In genomic region chr4:62492682-62493081, GRCm38 (mm10) we compare ENCODE assay signal across 25 mouse cellular contexts. TPM values are rescaled to one million over a fixed set of nuclear protein-coding genes. Genes with fewer than 3 reads are reported as not detected.
A peak's percentile ranks its signal among the peaks of the same experiment; 100 is the strongest.
DNase-seq lines count a peak whose midpoint lies in the region; ATAC-seq and TF ChIP-seq lines count a peak whose summit lies in the region.
"Had no signal": no experiment of that assay in that cellular context is flagged by ENCODE, and none has a peak within 500 bp of the region (broad histone marks: within the 10 kb centered on the region; RNA-seq: fewer than 3 reads in every experiment).

No protein-coding gene starts in this region.

- H3K9me3 ChIP-seq in forebrain, postnatal 0 days (ENCODE audit: low read length) = no peaks in the 10 kb centered on the region
- no peaks in the 10 kb centered on the region for H3K9me3 ChIP-seq in forebrain, embryonic 12.5 days
- H3K9me3 ChIP-seq in intestine, embryonic 15.5 days = no peaks in the 10 kb centered on the region
- H3K9me3 ChIP-seq: embryonic facial prominence, embryonic 15.5 days; forebrain, embryonic 10.5 days; G1E; heart, embryonic 13.5 days had no signal

- no peak overlapping the region for H3K4me3 ChIP-seq in forebrain, postnatal 0 days (ENCODE audit: low read depth, low read length)
- no peak overlapping the region for H3K4me3 ChIP-seq in forebrain, embryonic 12.5 days (replicated peaks)
- no peak overlapping the region for H3K4me3 ChIP-seq in intestine, embryonic 15.5 days (replicated peaks)
- H3K4me3 ChIP-seq: embryonic facial prominence, embryonic 15.5 days; erythroblast, embryonic 14.5 days; forebrain, embryonic 10.5 days; heart, embryonic 13.5 days had no signal

- no peaks in the 10 kb centered on the region for H3K36me3 ChIP-seq in forebrain, postnatal 0 days (ENCODE audit: insufficient read depth)
- H3K36me3 ChIP-seq in forebrain, embryonic 12.5 days (replicated peaks) = 0 out of 2 replicates have a peak, but pooled peaks cover under 1% of the 10 kb centered on the region
- H3K36me3 ChIP-seq in intestine, embryonic 15.5 days = peaks cover 1% of the 10 kb centered on the region; the same call in 1 of the 2 replicates
- H3K36me3 ChIP-seq: embryonic facial prominence, embryonic 15.5 days; forebrain, embryonic 10.5 days had no signal

- H3K27me3 ChIP-seq in forebrain, postnatal 0 days (ENCODE audit: insufficient read depth, low read length) = no peaks in the 10 kb centered on the region
- no peaks in the 10 kb centered on the region for H3K27me3 ChIP-seq in forebrain, embryonic 12.5 days
- H3K27me3 ChIP-seq in intestine, embryonic 15.5 days (replicated peaks) = no peaks in the 10 kb centered on the region
- H3K27me3 ChIP-seq: embryonic facial prominence, embryonic 15.5 days; heart, embryonic 13.5 days had no signal

- intact Hi-C loops in left cerebral cortex, postnatal 14 days (cut with DNase I) = no loop called here

- 80% methylated on average over 2 of the region's 2 CpGs for WGBS in forebrain, postnatal 0 days
- 85% methylated on average over 2 of the region's 2 CpGs for WGBS in forebrain, embryonic 12.5 days
- WGBS in intestine, embryonic 15.5 days = 79% methylated on average over 2 of the region's 2 CpGs

- no peak for DNase-seq in forebrain, postnatal 0 days
- DNase-seq in layer of hippocampus, adult 9-11 months = peak; percentile 60
- DNase-seq in layer of hippocampus, adult 8-10 months (ENCODE audit: low spot score in 2 of 2) = no peak
- peak; percentile 37 to 63 for DNase-seq in left cerebral cortex, postnatal 14 days (ENCODE audit: low spot score in 2 of 2)
- no peak for DNase-seq in left cerebral cortex, adult 11 months (ENCODE audit: low spot score)
- DNase-seq: adrenal gland, adult 8-10 months; adrenal gland, postnatal 36 days; B cell, adult 2 months; cerebellum, adult 11 months; cerebellum, adult 8-10 months; cerebellum, postnatal 14 days; embryo, embryonic 11 days; gastrocnemius, postnatal 14 days; heart, postnatal 36 days had no signal

- H3K27ac ChIP-seq in forebrain, postnatal 0 days (ENCODE audit: low read depth, low read length) = no peak overlapping the region
- no peak overlapping the region for H3K27ac ChIP-seq in forebrain, embryonic 12.5 days
- no peak overlapping the region for H3K27ac ChIP-seq in intestine, embryonic 15.5 days
- H3K27ac ChIP-seq: embryonic facial prominence, embryonic 15.5 days; forebrain, embryonic 10.5 days; heart, embryonic 13.5 days had no signal

- no peak for TF ChIP-seq CTCF in forebrain, postnatal 0 days (IDR thresholded peaks at IDR 0.05; ENCODE audit: low read depth)

- no peaks in the 10 kb centered on the region for H3K4me1 ChIP-seq in forebrain, postnatal 0 days (ENCODE audit: insufficient read depth)
- no peaks in the 10 kb centered on the region for H3K4me1 ChIP-seq in forebrain, embryonic 12.5 days
- H3K4me1 ChIP-seq in intestine, embryonic 15.5 days (replicated peaks) = no peaks in the 10 kb centered on the region
- H3K4me1 ChIP-seq: embryonic facial prominence, embryonic 15.5 days had no signal

- no peak overlapping the region for H3K4me2 ChIP-seq in forebrain, postnatal 0 days (ENCODE audit: low read depth)
- H3K4me2 ChIP-seq in forebrain, embryonic 12.5 days = no peak overlapping the region
- no peak overlapping the region for H3K4me2 ChIP-seq in intestine, embryonic 15.5 days (replicated peaks)
- H3K4me2 ChIP-seq: embryonic facial prominence, embryonic 15.5 days; heart, embryonic 13.5 days had no signal

- no peak overlapping the region for H3K9ac ChIP-seq in forebrain, postnatal 0 days
- no peak overlapping the region for H3K9ac ChIP-seq in forebrain, embryonic 12.5 days
- no peak overlapping the region for H3K9ac ChIP-seq in intestine, embryonic 15.5 days
- H3K9ac ChIP-seq: embryonic facial prominence, embryonic 15.5 days; heart, embryonic 13.5 days had no signal

- 0 out of 2 replicates have a peak, but pooled peaks have one; percentile 18 for ATAC-seq in forebrain, postnatal 0 days
- no peak for ATAC-seq in forebrain, embryonic 12.5 days (ENCODE audit: low FRiP score)
- ATAC-seq in intestine, embryonic 15.5 days = no peak
- ATAC-seq: CD4-positive, CD25-positive, alpha-beta regulatory T cell, adult 4 months; forebrain, embryonic 16.5 days; hindbrain, embryonic 16.5 days had no signal

RNA-seq across cellular contexts. Expression of gene Hdhd3, which starts 10.6 kb away (rescaled TPM):
- 3.5 and 6.6 TPM in 2 replicates for total RNA-seq in forebrain, postnatal 0 days (2014; rRNA removed)
- polyA plus RNA-seq in forebrain, postnatal 0 days (2015; fragmentation: Nextera tagmentation; extraction: Ambion mirVana) = 4.4 and 4.6 TPM in 2 replicates
- polyA plus RNA-seq in forebrain, embryonic 12.5 days (2016; fragmentation: Nextera tagmentation; extraction: Ambion mirVana) = 7.7 and 9.5 TPM in 2 replicates
- 10 to 100 TPM in 1 of 4 experiments, 1 to 10 TPM in 3; 8.6 to 11.5 (median 9.6) TPM for total RNA-seq in layer of hippocampus, adult 8-10 months (2022)
- 1 to 10 TPM; 9.1 to 9.8 TPM for total RNA-seq in left cerebral cortex, postnatal 14 days (2021)
- polyA plus RNA-seq in intestine, embryonic 15.5 days (2015; fragmentation: Nextera tagmentation; extraction: Ambion mirVana) = 61.6 and 76.4 TPM in 2 replicates

RNA-seq across cellular contexts. Expression of gene Bspry, which starts 12.8 kb away (rescaled TPM):
- 0.15 and 0.86 TPM in 2 replicates for total RNA-seq in forebrain, postnatal 0 days (2014; rRNA removed)
- polyA plus RNA-seq in forebrain, postnatal 0 days (2015; fragmentation: Nextera tagmentation; extraction: Ambion mirVana) = 0.31 and 0.51 TPM in 2 replicates
- polyA plus RNA-seq in forebrain, embryonic 12.5 days (2016; fragmentation: Nextera tagmentation; extraction: Ambion mirVana) = 0.92 and 1.3 TPM in 2 replicates
- under 1 TPM in 3 of 4 experiments, not detected in 1; 0.28 to 0.43 (median 0.30) TPM for total RNA-seq in layer of hippocampus, adult 8-10 months (2022)
- total RNA-seq in left cerebral cortex, postnatal 14 days (2021) = under 1 TPM; 0.42 to 0.70 TPM
- 31.7 and 33.2 TPM in 2 replicates for polyA plus RNA-seq in intestine, embryonic 15.5 days (2015; fragmentation: Nextera tagmentation; extraction: Ambion mirVana)
- total RNA-seq: gastrocnemius, adult 18-20 months; heart, postnatal 36 days had no signal
- polyA plus RNA-seq: erythroblast, embryonic 14.5 days had no signal

RNA-seq across cellular contexts. Expression of gene Wdr31, which starts 22.0 kb away (rescaled TPM):
- total RNA-seq in forebrain, postnatal 0 days (2014; rRNA removed) = 6.8 and 9.5 TPM in 2 replicates
- polyA plus RNA-seq in forebrain, postnatal 0 days (2015; fragmentation: Nextera tagmentation; extraction: Ambion mirVana) = 12.6 and 20.0 TPM in 2 replicates
- 11.9 and 14.8 TPM in 2 replicates for polyA plus RNA-seq in forebrain, embryonic 12.5 days (2016; fragmentation: Nextera tagmentation; extraction: Ambion mirVana)
- total RNA-seq in layer of hippocampus, adult 8-10 months (2022) = 10 to 100 TPM in 1 of 4 experiments, 1 to 10 TPM in 3; 7.7 to 10.0 (median 8.5) TPM
- 1 to 10 TPM; 9.0 to 9.4 TPM for total RNA-seq in left cerebral cortex, postnatal 14 days (2021)
- polyA plus RNA-seq in intestine, embryonic 15.5 days (2015; fragmentation: Nextera tagmentation; extraction: Ambion mirVana) = 7.7 and 9.1 TPM in 2 replicates
- polyA plus RNA-seq: erythroblast, embryonic 14.5 days had no signal

RNA-seq across cellular contexts. Expression of gene Alad, which starts 27.0 kb away (rescaled TPM):
- 35.8 and 37.6 TPM in 2 replicates for total RNA-seq in forebrain, postnatal 0 days (2014; rRNA removed)
- 74.7 and 74.9 TPM in 2 replicates for polyA plus RNA-seq in forebrain, postnatal 0 days (2015; fragmentation: Nextera tagmentation; extraction: Ambion mirVana)
- 67.5 and 74.1 TPM in 2 replicates for polyA plus RNA-seq in forebrain, embryonic 12.5 days (2016; fragmentation: Nextera tagmentation; extraction: Ambion mirVana)
- total RNA-seq in layer of hippocampus, adult 8-10 months (2022) = 10 to 100 TPM; 28.4 to 34.6 (median 30.9) TPM
- total RNA-seq in left cerebral cortex, postnatal 14 days (2021) = 10 to 100 TPM; 22.2 to 25.4 TPM
- 156 and 161 TPM in 2 replicates for polyA plus RNA-seq in intestine, embryonic 15.5 days (2015; fragmentation: Nextera tagmentation; extraction: Ambion mirVana)

RNA-seq across cellular contexts. Expression of gene Pole3, which starts 32.2 kb away (rescaled TPM):
- total RNA-seq in forebrain, postnatal 0 days (2014; rRNA removed) = 29.1 and 36.6 TPM in 2 replicates
- 52.2 and 68.3 TPM in 2 replicates for polyA plus RNA-seq in forebrain, postnatal 0 days (2015; fragmentation: Nextera tagmentation; extraction: Ambion mirVana)
- polyA plus RNA-seq in forebrain, embryonic 12.5 days (2016; fragmentation: Nextera tagmentation; extraction: Ambion mirVana) = 113 and 115 TPM in 2 replicates
- 10 to 100 TPM; 27.5 to 29.7 (median 27.9) TPM for total RNA-seq in layer of hippocampus, adult 8-10 months (2022)
- total RNA-seq in left cerebral cortex, postnatal 14 days (2021) = 10 to 100 TPM; 19.5 to 24.4 TPM
- 70.5 and 71.5 TPM in 2 replicates for polyA plus RNA-seq in intestine, embryonic 15.5 days (2015; fragmentation: Nextera tagmentation; extraction: Ambion mirVana)

Comparison
In these comparisons a context has a peak if more than half of its experiments do, and no peak if none do; other contexts are left out.
1. DNase-seq: peak in layer of hippocampus, adult 9-11 months (single experiment) and left cerebral cortex, postnatal 14 days (2 of 2); none in forebrain, postnatal 0 days (single experiment), layer of hippocampus, adult 8-10 months (0 of 2) and left cerebral cortex, adult 11 months (single experiment).